Mouse (Mus musculus) kidney, postnatal 36 days (tissue): ENCODE results near the gene Lmntd2.
A peak's percentile ranks its signal among the peaks of the same experiment; 100 is the strongest.
"Not testable (repeated sequence)": the region's sequence is repeated elsewhere in the genome, so short reads cannot be mapped to it uniquely, and the experiment has no call there.

Experiments used
- DNase-seq, 2 experiments: peaks; one replicate each; pipeline ENCODE4 v3.0.0; 2021 to 2022; ENCODE audit warnings: mixed read lengths in 2 of 2

Gene Lmntd2

GRCm38 (mm10) chr7:141213605-141214235 lies at the start of gene Lmntd2:
Lmntd2 (minus strand) TSS chr7:141214080.
- DNase-seq = no peak

DNA sequence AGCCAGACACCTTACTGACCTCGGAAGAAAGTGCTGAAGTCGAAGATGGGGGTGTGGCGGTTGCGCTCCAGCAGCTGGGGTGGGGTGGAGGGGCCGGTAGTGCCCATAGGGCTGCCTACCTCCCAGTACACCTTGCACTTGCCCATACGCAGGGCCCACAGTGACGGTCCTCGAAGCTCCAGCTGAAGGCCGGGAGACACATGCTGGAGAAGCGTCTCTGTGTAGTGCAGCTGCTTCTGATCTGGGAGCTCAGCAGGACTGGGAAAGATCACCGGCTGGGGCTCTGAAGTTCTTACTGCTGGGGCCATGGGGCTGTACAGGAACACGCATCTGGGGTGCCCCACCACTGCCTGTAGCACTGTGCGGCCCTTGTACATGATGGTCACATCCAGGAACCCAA lies 49.8 kb upstream of the Lmntd2 start:
- DNase-seq = no peak

DNA sequence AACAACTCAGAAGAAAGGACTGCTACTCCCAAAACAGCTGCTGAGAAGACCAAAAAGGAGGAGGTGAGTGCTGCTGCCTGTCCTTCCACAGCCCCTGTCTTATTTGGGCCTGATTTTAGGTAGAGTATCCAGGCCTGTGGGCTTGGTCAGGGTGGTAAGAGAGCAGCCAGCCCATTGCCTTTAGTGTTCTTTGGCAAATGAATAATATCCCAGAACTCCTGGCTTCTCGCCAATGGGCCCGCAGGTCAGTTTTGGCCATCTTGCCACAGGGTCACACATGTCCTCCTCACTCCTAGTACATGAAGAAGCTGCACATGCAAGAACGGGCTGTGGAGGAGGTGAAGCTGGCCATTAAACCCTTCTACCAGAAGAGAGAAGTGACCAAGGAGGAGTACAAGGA lies 47.6 kb upstream of the Lmntd2 start:
- DNase-seq = peak in 1 of 2 experiments; percentile 47

DNA sequence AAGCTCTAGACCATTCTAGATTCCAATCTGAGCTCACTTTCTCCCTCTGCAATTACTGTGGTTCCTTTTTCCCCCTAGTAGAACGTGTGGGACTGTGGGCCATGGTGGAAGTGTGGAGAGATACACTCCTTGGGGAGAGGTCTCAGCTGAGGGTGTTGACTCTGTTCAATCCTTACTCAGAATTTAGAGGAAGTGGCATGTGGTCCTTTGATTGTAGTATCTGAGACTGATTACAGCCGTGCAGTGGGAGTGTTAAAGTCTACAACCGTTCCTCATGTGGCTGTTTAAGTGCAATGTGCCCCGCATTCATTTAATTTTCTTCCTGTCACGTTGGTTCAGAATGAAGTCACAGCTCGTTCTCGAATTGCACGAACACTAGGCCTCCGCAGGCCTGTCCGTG lies 42.3 kb upstream of the Lmntd2 start:
- DNase-seq = no peak

DNA sequence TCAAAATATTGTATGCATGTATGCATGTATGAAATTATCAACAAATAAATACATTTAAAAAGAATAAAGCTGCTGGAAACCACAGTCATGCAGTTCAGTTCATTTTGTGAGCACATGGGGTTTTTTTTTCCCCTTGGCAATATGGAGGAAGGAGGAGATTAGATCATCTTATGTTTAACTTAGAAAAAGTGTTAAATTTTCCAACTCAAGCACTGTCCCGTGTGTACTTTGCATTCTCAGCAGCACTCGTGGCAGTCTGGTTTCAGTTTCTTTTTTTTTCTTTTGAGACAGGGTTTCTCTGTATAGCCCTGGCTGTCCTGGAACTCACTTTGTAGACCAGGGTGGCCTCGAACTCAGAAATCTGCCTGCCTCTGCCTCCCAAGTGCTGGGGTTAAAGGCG lies 36.6 kb upstream of the Lmntd2 start:
- not testable (repeated sequence) for DNase-seq

DNA sequence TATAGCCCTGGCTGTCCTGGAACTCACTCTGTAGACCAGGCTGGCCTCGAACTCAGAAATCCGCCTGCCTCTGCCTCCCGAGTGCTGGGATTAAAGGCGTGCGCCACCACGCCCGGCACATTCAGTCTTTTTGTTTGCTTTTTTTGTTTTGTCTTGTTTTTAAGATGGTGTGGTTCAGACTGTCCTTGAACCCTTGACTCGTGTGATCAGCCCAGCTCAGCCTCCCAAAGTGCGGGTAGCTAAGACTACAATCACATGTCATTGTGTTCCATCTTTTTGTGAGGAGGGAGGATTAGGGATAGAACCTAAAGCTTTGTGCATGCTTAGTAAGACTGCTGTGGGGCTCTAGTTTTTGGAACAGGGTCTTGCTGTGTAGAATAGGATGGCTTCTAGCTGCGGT lies 17.7 kb upstream of the Lmntd2 start:
- no peak for DNase-seq

- DNase-seq = no peak
Observed at GRCm38 (mm10) chr7:141231111-141231510, 17.2 kb upstream of the Lmntd2 start.

GRCm38 (mm10) chr7:141230570-141230969 lies 16.7 kb upstream of the Lmntd2 start:
- no peak for DNase-seq

DNA sequence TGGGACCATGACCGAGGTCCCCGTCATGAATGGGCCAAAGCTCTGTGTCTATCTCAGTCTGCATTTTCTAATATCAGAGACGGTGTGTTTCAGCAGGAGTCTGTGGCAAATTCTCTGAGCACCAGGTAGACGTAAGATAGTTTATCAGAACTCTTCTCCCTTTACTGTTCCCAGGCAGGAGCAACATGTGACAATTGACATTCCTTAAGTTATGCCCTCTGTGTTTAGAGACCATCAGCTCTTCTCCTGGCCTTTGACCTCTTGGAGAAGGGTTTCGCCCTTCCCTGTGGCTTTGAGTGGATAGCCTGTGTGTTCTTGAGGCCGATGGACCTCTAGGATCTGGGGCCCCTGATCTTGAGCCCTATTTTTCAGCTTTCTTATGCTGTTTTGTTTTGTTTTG lies 15.8 kb upstream of the Lmntd2 start:
- no peak for DNase-seq

DNA sequence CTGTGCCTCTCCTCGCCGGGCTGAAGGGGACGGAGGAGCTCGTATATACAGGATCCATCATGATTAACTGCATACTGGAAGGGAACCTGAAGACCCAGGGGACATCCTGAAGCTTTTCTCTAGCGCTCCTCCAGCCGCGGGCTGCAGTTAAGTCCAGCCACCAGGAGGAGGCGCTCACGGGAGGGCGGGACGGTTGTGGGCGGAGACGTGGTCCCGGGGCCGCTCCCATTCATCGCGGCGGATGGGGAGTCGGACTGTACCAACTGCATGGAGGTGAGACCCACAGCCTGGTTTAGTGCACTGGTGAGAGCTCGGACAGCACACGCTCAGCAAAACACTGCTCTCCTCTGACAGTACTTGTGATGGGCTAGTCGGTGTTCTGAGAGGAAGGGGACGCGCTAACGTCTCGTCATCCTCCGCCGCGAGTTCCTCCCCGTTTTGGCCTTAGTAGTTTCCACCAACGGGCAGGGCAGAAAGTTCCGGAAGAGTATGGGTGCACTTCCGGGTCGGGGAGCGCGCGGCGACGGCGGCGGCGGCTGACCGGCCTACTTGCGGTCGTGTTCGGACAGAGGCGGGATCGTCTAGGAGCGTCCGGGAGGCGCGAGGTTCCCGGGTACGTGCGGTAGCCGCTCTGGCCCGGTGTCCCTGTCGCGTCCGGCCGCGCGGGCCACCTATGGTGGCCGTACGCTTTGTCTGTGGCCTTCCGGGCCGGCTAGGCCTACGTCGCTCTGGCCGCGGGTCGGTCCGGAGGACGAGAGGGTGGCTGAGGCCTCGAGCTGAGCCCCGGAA lies 14.6 kb upstream of the Lmntd2 start, which contains the start of gene Phrf1:
TSS of gene Phrf1 (plus strand) at position 506 of the 789 bp plus-strand sequence.
- peak; percentile 87 to 95 for DNase-seq

DNA sequence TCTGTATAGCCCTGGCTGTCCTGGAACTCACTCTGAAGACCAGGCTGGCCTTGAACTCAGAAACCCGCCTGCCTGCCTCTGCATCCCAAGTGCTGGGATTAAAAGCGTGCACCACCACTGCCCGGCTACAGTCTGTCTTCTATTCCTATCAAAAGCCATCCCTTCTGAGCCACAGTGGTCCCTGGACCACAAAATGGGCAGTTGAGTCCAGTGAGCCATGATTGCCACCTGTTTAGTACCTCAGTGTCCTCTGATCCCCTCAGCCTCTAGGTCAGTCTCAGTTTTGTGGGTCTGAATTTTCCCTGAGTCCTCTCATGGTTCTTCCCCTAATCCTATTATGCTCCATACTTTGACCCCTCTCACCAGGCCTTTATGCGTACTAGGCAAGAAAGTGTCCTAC lies 13.9 kb upstream of the Lmntd2 start:
- no peak for DNase-seq

- no peak for DNase-seq
Observed at GRCm38 (mm10) chr7:141226535-141226934, 12.7 kb upstream of the Lmntd2 start.

- DNase-seq = no peak
Observed at GRCm38 (mm10) chr7:141222696-141223215, 8.9 kb upstream of the Lmntd2 start.

GRCm38 (mm10) chr7:141222126-141222467 lies 8.2 kb upstream of the Lmntd2 start:
- no peak for DNase-seq

- DNase-seq = peak; percentile 98
Observed at GRCm38 (mm10) chr7:141221249-141222125, 7.6 kb upstream of the Lmntd2 start.

- no peak for DNase-seq
Observed at GRCm38 (mm10) chr7:141220377-141220776, 6.5 kb upstream of the Lmntd2 start.

DNA sequence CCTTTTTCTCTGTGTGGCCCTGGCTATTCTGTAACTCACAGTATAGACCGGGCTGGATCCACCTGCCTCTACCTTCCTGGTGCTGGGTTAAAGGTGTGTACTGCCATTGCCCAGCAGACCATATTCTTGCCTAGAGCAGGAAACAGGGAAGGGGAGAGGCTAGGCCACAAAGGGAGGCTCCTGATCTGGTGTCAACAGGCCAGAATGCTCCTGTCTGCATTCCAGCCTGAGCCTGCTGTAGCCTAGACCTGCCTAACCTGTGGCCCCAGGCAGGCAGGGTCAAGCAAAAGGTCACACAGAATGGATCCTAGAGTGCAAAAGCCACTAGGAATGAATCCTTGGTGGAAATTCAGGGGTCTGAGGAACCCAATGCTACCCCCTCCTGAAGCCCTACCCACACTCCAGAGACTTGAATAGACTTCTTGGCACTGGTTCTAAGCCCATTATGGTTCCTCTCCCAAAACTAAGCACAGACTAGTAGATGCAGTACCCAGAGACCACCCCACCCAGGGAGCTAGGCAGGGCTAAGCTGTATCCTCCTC lies 5.7 kb upstream of the Lmntd2 start:
- no peak for DNase-seq

DNA sequence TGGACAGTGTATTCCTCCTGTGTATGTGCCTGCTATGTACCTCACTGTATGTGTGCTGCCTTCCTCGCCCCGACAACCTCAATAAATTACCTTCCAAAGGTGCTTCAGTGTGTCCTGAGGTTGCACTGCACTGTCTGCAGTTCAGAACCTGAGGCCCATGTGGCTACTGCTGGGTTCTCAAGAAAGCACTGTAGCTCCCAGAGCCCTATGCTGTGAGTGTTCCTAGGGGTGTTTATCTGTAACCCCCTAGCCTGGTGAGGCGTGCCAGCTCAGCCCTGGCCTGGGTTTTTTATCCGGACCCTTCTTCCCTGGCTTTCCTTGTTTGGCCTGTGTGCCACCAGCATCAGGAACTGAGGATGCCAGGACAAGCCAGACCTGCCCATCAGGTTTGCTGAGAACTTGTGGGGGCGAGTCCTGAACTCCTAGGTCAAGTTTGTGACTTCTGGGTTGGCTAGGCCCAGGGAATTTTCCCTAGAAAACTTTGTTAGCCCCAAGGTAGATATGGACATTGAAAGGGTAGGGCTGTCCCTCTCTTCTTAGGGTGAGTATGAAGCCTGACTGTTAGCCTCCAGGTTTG lies 4.8 kb upstream of the Lmntd2 start:
- peak in 1 of 2 experiments; percentile 19 for DNase-seq

DNA sequence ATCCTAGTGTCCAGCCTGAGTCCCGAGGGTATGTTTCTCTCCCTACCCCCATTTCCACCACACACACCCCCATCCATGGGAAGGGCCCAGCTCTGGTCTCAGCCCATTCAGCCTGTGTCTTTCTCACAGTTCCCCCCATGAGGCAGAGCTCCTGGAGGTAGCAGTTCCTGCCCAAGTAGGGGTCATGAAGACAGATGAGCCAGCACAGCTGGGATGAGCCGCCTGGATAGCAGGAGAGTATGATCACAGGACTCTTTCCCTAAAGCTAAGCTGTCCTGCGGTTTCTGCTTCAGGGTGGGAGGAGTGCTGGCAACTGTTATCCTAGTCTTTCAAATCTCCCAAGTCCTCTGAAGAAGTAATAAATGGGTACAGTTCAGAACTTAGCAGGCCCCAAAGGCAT lies 4.3 kb upstream of the Lmntd2 start:
- DNase-seq = no peak

- peak in 1 of 2 experiments; percentile 20 for DNase-seq
Observed at GRCm38 (mm10) chr7:141217343-141218013, 3.6 kb upstream of the Lmntd2 start.

- no peak for DNase-seq
Observed at GRCm38 (mm10) chr7:141216894-141217293, 3.0 kb upstream of the Lmntd2 start.
